Mouse (Mus musculus) intestine, embryonic 16.5 days (tissue): ENCODE results near the gene Usp47. TPM values are rescaled to one million over a fixed set of nuclear protein-coding genes. Genes with fewer than 3 reads are reported as not detected.

Experiments
- ATAC-seq: fragments of 200-750 bp; cut with Nextera tagmentation; 2 replicates; pipeline ENCODE4 v1.8.0; 2017; ENCODE audit warnings: moderate TSS enrichment, moderate library complexity
- H3K27ac ChIP-seq: fragments of 300-500 bp; sonication (generic); 2 replicates; pipeline ENCODE4 v1.5.1; 2014; ENCODE audit warnings: mild to moderate bottlenecking, low read length
- H3K27me3 ChIP-seq: fragments of 300-500 bp; sonication (generic); replicated peaks from 2 replicates; pipeline ENCODE4 v1.6.1; 2014; ENCODE audit warnings: low read length, control low read depth, mixed read lengths; ENCODE audit not compliant: control insufficient read depth, insufficient read depth
- H3K36me3 ChIP-seq: fragments of 300-500 bp; sonication (generic); 2 replicates; pipeline ENCODE4 v1.6.1; 2014; ENCODE audit warnings: low read length, control low read depth; ENCODE audit not compliant: control insufficient read depth, insufficient read depth
- H3K4me1 ChIP-seq: fragments of 300-500 bp; sonication (generic); 2 replicates; pipeline ENCODE4 v1.6.1; 2014; ENCODE audit warnings: low read length, control low read depth, mixed read lengths; ENCODE audit not compliant: control insufficient read depth, insufficient read depth
- H3K4me2 ChIP-seq: fragments of 300-500 bp; sonication (generic); 2 replicates; pipeline ENCODE4 v1.6.1; 2014; ENCODE audit warnings: low read depth, low read length, control low read depth
- H3K4me3 ChIP-seq: fragments of 300-500 bp; sonication (generic); 2 replicates; pipeline ENCODE4 v1.5.1; 2014; ENCODE audit warnings: mild to moderate bottlenecking, low read length
- H3K9ac ChIP-seq: fragments of 300-500 bp; sonication (generic); 2 replicates; pipeline ENCODE4 v1.6.1; 2014; ENCODE audit warnings: low read depth, low read length
- H3K9me3 ChIP-seq: fragments of 300-500 bp; sonication (generic); 2 replicates; pipeline ENCODE4 v1.6.1; 2016; ENCODE audit warnings: low read length, control low read depth; ENCODE audit not compliant: control insufficient read depth
- WGBS: fragments of 180-500 bp; shearing (Covaris S2); extraction: QIAGEN DNeasy Blood & Tissue Kit; methylation state at CpG from one replicate; pipeline ENCODE4 v1.1.7; 2014; 5-methylcytosine and 5-hydroxymethylcytosine counted together
- polyA plus RNA-seq: library from polyadenylated mRNA; unstranded; fragments of >200 nt; fragmentation: Nextera tagmentation; extraction: Ambion mirVana; gene quantifications from 2 replicates; pipeline ENCODE4 v1.2.1, GENCODE M21; 2015

Usp47 gene
- polyA plus RNA-seq, 1 experiment from 2014 or later: 48.7 TPM

GRCm38 (mm10) chr7:112125625-112126260 lies 102.4 kb downstream of the Usp47 start:
- Histone ChIP-seq H3K27me3 (no peaks in the 10 kb centered on the region), H3K9me3 (no peaks in the 10 kb centered on the region), H3K9ac (no peak overlapping the region), H3K36me3 (no peaks in the 10 kb centered on the region), H3K4me3 (no peak overlapping the region), H3K4me2 (no peak overlapping the region), H3K4me1 (no peaks in the 10 kb centered on the region), H3K27ac (no peak overlapping the region)
- no peak for ATAC-seq
- 86% methylated on average over 7 of the region's 7 CpGs for whole genome bisulfite sequencing

- H3K4me1 ChIP-seq: no peaks in the 10 kb centered on the region
- no peaks in the 10 kb centered on the region for H3K36me3 ChIP-seq
- no peak overlapping the region for H3K9ac ChIP-seq
- no peak overlapping the region for H3K4me3 ChIP-seq
- no peaks in the 10 kb centered on the region for H3K27me3 ChIP-seq
- H3K4me2 ChIP-seq: no peak overlapping the region
- ATAC-seq: no peak
- no peaks in the 10 kb centered on the region for H3K9me3 ChIP-seq
- no peak overlapping the region for H3K27ac ChIP-seq
- 60% methylated on average over 5 of the region's 5 CpGs for WGBS
These were observed 103.9 kb downstream of the Usp47 start for GRCm38 (mm10) chr7:112127085-112127637.

- Histone ChIP-seq H3K4me3 (no peak overlapping the region), H3K9ac (no peak overlapping the region), H3K9me3 (no peaks in the 10 kb centered on the region), H3K4me2 (no peak overlapping the region), H3K27me3 (no peaks in the 10 kb centered on the region), H3K27ac (no peak overlapping the region), H3K4me1 (no peaks in the 10 kb centered on the region), H3K36me3 (no peaks in the 10 kb centered on the region)
- 77% methylated on average over 4 of the region's 4 CpGs for WGBS
- no peak for ATAC-seq
These were observed 104.7 kb downstream of the Usp47 start for GRCm38 (mm10) chr7:112127954-112128353.

GRCm38 (mm10) chr7:112128810-112129209 lies 105.5 kb downstream of the Usp47 start:
- Histone ChIP-seq H3K27me3 (no peaks in the 10 kb centered on the region), H3K4me2 (no peak overlapping the region), H3K36me3 (no peaks in the 10 kb centered on the region), H3K4me1 (no peaks in the 10 kb centered on the region), H3K9ac (no peak overlapping the region), H3K4me3 (no peak overlapping the region), H3K9me3 (no peaks in the 10 kb centered on the region), H3K27ac (no peak overlapping the region)
- WGBS: 59% methylated on average over 4 of the region's 4 CpGs
- ATAC-seq: no peak

GRCm38 (mm10) chr7:112129851-112130250 lies 106.5 kb downstream of the Usp47 start:
- H3K9ac ChIP-seq: no peak overlapping the region
- H3K9me3 ChIP-seq: no peaks in the 10 kb centered on the region
- ATAC-seq: no peak
- H3K27ac ChIP-seq: no peak overlapping the region
- WGBS: 84% methylated on average over 6 of the region's 6 CpGs
- H3K4me3 ChIP-seq: no peak overlapping the region
- no peaks in the 10 kb centered on the region for H3K36me3 ChIP-seq
- H3K4me1 ChIP-seq: no peaks in the 10 kb centered on the region
- no peaks in the 10 kb centered on the region for H3K27me3 ChIP-seq
- no peak overlapping the region for H3K4me2 ChIP-seq

- no peak overlapping the region for H3K4me3 ChIP-seq
- WGBS: 96% methylated on average over 3 of the region's 3 CpGs
- no peaks in the 10 kb centered on the region for H3K36me3 ChIP-seq
- ATAC-seq: no peak
- no peak overlapping the region for H3K4me2 ChIP-seq
- H3K27ac ChIP-seq: no peak overlapping the region
- no peaks in the 10 kb centered on the region for H3K4me1 ChIP-seq
- no peak overlapping the region for H3K9ac ChIP-seq
- H3K27me3 ChIP-seq: no peaks in the 10 kb centered on the region
- H3K9me3 ChIP-seq: no peaks in the 10 kb centered on the region
These were observed 107.4 kb downstream of the Usp47 start for GRCm38 (mm10) chr7:112130660-112131059.

- Histone ChIP-seq H3K4me2 (no peak overlapping the region), H3K36me3 (no peaks in the 10 kb centered on the region), H3K9me3 (no peaks in the 10 kb centered on the region), H3K27me3 (no peaks in the 10 kb centered on the region), H3K4me3 (no peak overlapping the region), H3K27ac (no peak overlapping the region), H3K4me1 (no peaks in the 10 kb centered on the region), H3K9ac (no peak overlapping the region)
- ATAC-seq: no peak
- WGBS: 78% methylated on average over 6 of the region's 6 CpGs
These were observed 108.7 kb downstream of the Usp47 start for GRCm38 (mm10) chr7:112132005-112132404.

GRCm38 (mm10) chr7:112133277-112133676 lies 110.0 kb downstream of the Usp47 start:
- Histone ChIP-seq H3K27me3 (no peaks in the 10 kb centered on the region), H3K4me2 (no peak overlapping the region), H3K9me3 (no peaks in the 10 kb centered on the region), H3K4me1 (no peaks in the 10 kb centered on the region; the same call in 1 of the 2 replicates), H3K9ac (no peak overlapping the region), H3K27ac (no peak overlapping the region), H3K36me3 (no peaks in the 10 kb centered on the region), H3K4me3 (no peak overlapping the region)
- no peak for ATAC-seq
- WGBS: 93% methylated on average over 5 of the region's 5 CpGs

- 84% methylated on average over 4 of the region's 4 CpGs for WGBS
- no peaks in the 10 kb centered on the region for H3K9me3 ChIP-seq
- no peaks in the 10 kb centered on the region for H3K27me3 ChIP-seq
- no peak overlapping the region for H3K9ac ChIP-seq
- H3K4me2 ChIP-seq: no peak overlapping the region
- no peak overlapping the region for H3K27ac ChIP-seq
- no peak for ATAC-seq
- H3K4me1 ChIP-seq: no peaks in the 10 kb centered on the region; the same call in 1 of the 2 replicates
- no peak overlapping the region for H3K4me3 ChIP-seq
- H3K36me3 ChIP-seq: no peaks in the 10 kb centered on the region
These were observed 111.9 kb downstream of the Usp47 start for GRCm38 (mm10) chr7:112135161-112135560.

- WGBS: 87% methylated on average over 5 of the region's 5 CpGs
- Histone ChIP-seq H3K27ac (no peak overlapping the region), H3K4me2 (no peak overlapping the region), H3K4me3 (no peak overlapping the region), H3K9me3 (no peaks in the 10 kb centered on the region), H3K27me3 (no peaks in the 10 kb centered on the region), H3K36me3 (no peaks in the 10 kb centered on the region), H3K9ac (no peak overlapping the region), H3K4me1 (no peaks in the 10 kb centered on the region; the same call in 1 of the 2 replicates)
- ATAC-seq: no peak
These were observed 113.2 kb downstream of the Usp47 start for GRCm38 (mm10) chr7:112136537-112136936.
